12 mouse cellular contexts compared by ENCODE assay signal in genomic region chr2:26061018-26061666, GRCm38 (mm10). TPM values are rescaled to one million over a fixed set of nuclear protein-coding genes. Genes with fewer than 3 reads are reported as not detected.
DNase-seq lines count a peak whose midpoint lies in the region; ATAC-seq lines count a peak whose summit lies in the region.
"Had no signal": no experiment of that assay in that cellular context is flagged by ENCODE, and none has a peak within 500 bp of the region (broad histone marks: within the 10 kb centered on the region; RNA-seq: fewer than 3 reads in every experiment).

No protein-coding gene starts in this region.

- DNase-seq in forebrain, embryonic 11.5 days (ENCODE audit: low spot score), result no peak
- peak; percentile 63 for DNase-seq in cerebellum, adult 9-11 months
- DNase-seq in left cerebral cortex, postnatal 14 days (ENCODE audit: low spot score in 2 of 2), result peak; percentile 56 to 72
- DNase-seq in right cerebral cortex, postnatal 25 days, result peak; percentile 52
- no peak for DNase-seq in adrenal gland, postnatal 25 days
- DNase-seq in gastrocnemius, postnatal 36 days, result no peak
- DNase-seq in kidney, postnatal 4 days, result no peak
- DNase-seq: kidney, adult 18-20 months had no signal

- peaks cover 15% of the 10 kb centered on the region for H3K4me1 ChIP-seq in forebrain, embryonic 13.5 days
- no peaks in the 10 kb centered on the region for H3K4me1 ChIP-seq in forebrain, embryonic 11.5 days (replicated peaks; ENCODE audit: control insufficient read depth, insufficient read depth, low read length)

- H3K27ac ChIP-seq in forebrain, embryonic 13.5 days, result no peak overlapping the region
- H3K27ac ChIP-seq in forebrain, embryonic 11.5 days (ENCODE audit: low read depth, low read length), result no peak overlapping the region
- H3K27ac ChIP-seq: macrophage had no signal

- ATAC-seq in forebrain, embryonic 13.5 days, result 0 out of 2 replicates have a peak, but pooled peaks have one; percentile 51
- no peak for ATAC-seq in forebrain, embryonic 11.5 days (replicated peaks; ENCODE audit: low FRiP score)
- ATAC-seq: activated CD4-positive, CD25-positive, alpha-beta regulatory T cell, adult 4 months had no signal

- peaks cover 12% of the 10 kb centered on the region for H3K36me3 ChIP-seq in forebrain, embryonic 13.5 days (ENCODE audit: poor library complexity, severe bottlenecking)
- no peaks in the 10 kb centered on the region for H3K36me3 ChIP-seq in forebrain, embryonic 11.5 days (ENCODE audit: control insufficient read depth, insufficient read depth, low read length)

- intact Hi-C loops in left cerebral cortex, postnatal 14 days (cut with DNase I), result no loop called here
- intact Hi-C loops in gastrocnemius, postnatal 36 days (cut with DNase I), result no loop called here

- H3K9me3 ChIP-seq in forebrain, embryonic 13.5 days (replicated peaks), result no peaks in the 10 kb centered on the region
- H3K9me3 ChIP-seq in forebrain, embryonic 11.5 days (ENCODE audit: control insufficient read depth, low read length), result no peaks in the 10 kb centered on the region

- H3K4me2 ChIP-seq in forebrain, embryonic 13.5 days, result no peak overlapping the region
- no peak overlapping the region for H3K4me2 ChIP-seq in forebrain, embryonic 11.5 days (ENCODE audit: low read depth, low read length, severe bottlenecking)

- no peak overlapping the region for H3K4me3 ChIP-seq in forebrain, embryonic 13.5 days
- no peak overlapping the region for H3K4me3 ChIP-seq in forebrain, embryonic 11.5 days (ENCODE audit: low read depth, low read length)
- H3K4me3 ChIP-seq: erythroblast, embryonic 14.5 days had no signal

- H3K9ac ChIP-seq in forebrain, embryonic 13.5 days, result no peak overlapping the region
- H3K9ac ChIP-seq in forebrain, embryonic 11.5 days (ENCODE audit: low read length), result no peak overlapping the region

- 68% methylated on average over 21 of the region's 21 CpGs for WGBS in forebrain, embryonic 13.5 days
- 78% methylated on average over 21 of the region's 21 CpGs for WGBS in forebrain, embryonic 11.5 days

- H3K27me3 ChIP-seq in forebrain, embryonic 13.5 days, result no peaks in the 10 kb centered on the region
- H3K27me3 ChIP-seq in forebrain, embryonic 11.5 days (ENCODE audit: control insufficient read depth, insufficient read depth, low read length), result no peaks in the 10 kb centered on the region

RNA-seq across cellular contexts. Expression of gene Ubac1, which starts 39.6 kb away (rescaled TPM):
- 83.8 and 89.3 TPM in 2 replicates for polyA plus RNA-seq in forebrain, embryonic 13.5 days (2015; fragmentation: Nextera tagmentation; extraction: Ambion mirVana)
- polyA plus RNA-seq in forebrain, embryonic 11.5 days (2014; fragmentation: Nextera tagmentation; extraction: Ambion mirVana), result 91.7 and 99.4 TPM in 2 replicates
- 10 to 100 TPM; 80.3 to 86.7 TPM for total RNA-seq in left cerebral cortex, postnatal 14 days (2021)
- total RNA-seq in adrenal gland, postnatal 25 days (2021), result 36.5 and 40.0 TPM in 2 replicates
- total RNA-seq in gastrocnemius, postnatal 36 days (2021), result 100 to 1,000 TPM; 197 to 239 TPM

Comparison
In these comparisons a context has a peak if more than half of its experiments do, and no peak if none do; other contexts are left out.
1. DNase-seq: peak in cerebellum, adult 9-11 months (single experiment), left cerebral cortex, postnatal 14 days (2 of 2) and right cerebral cortex, postnatal 25 days (single experiment); none in forebrain, embryonic 11.5 days (single experiment), adrenal gland, postnatal 25 days (single experiment), gastrocnemius, postnatal 36 days (0 of 2) and kidney, postnatal 4 days (0 of 2).